Mouse (Mus musculus) hindbrain, embryonic 11.5 days (tissue): ENCODE data around the gene Gm21961. TPM values are rescaled to one million over a fixed set of nuclear protein-coding genes. Genes with fewer than 3 reads are reported as not detected.

ENCODE experiments used
- polyA plus RNA-seq: library from polyadenylated mRNA; unstranded; fragments of >200 nt; fragmentation: Nextera tagmentation; extraction: Ambion mirVana; gene quantifications from 2 replicates; pipeline ENCODE4 v1.2.1, GENCODE M21; 2014

The Gm21961 gene
- polyA plus RNA-seq, 1 experiment from 2014 or later: not detected

Other genes starting within 250 kb of the Gm21961 start
- not detected in 2 replicates for gene Gm21798, start 197.2 kb downstream of the Gm21961 start, polyA plus RNA-seq